In the genomic region with DNA sequence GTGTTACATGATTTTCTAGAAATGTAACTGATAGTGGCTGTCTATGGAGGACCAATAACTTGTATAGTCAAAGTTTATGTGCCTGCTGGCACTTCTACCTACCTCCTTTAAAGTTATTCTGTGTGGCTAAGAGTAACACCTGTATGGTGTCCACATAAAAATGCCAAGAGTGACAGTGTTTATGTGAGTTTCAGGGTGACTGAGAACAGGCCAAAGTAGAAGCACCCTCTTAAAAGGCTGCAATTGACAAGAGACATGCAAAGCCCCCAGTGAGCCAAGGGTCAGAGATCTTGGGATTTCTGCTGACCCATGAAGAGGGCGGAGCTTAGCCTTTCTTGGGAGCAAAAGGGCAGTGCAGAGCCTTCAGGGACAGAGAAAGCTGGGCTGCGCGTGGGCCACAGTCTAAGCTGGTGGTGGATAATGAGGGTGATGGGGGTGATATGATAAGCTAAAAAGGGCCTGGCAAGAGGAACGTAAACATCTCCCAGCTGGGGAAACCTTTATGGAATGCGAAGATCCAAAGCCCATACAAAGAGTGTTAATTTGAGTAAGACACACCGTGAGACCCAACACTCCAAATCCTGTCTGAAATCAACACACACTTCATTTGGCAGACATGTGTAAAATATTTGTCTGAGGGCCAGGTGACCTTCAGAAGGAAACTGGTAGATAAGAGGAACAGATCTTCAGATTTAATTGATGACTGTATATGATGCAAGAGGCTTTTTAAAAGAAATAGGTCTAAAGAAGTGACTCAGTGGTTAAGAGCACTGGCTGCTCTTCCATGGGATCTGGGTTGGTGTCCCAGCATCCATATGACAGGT, we compare ENCODE assay signal across 14 mouse cellular contexts.
A peak's percentile ranks its signal among the peaks of the same experiment; 100 is the strongest.
DNase-seq lines count a peak whose midpoint lies in the region; ATAC-seq lines count a peak whose summit lies in the region.
"Had no signal": no experiment of that assay in that cellular context is flagged by ENCODE, and none has a peak within 500 bp of the region (broad histone marks: within the 10 kb centered on the region; RNA-seq: fewer than 3 reads in every experiment).

No protein-coding gene starts in this region.

- peaks cover 36% of the 10 kb centered on the region for H3K4me1 ChIP-seq in midbrain, embryonic 10.5 days
- H3K4me1 ChIP-seq in midbrain, embryonic 13.5 days (replicated peaks): peaks cover 5% of the 10 kb centered on the region; the same call in 1 of the 2 replicates

- no peaks in the 10 kb centered on the region for H3K27me3 ChIP-seq in midbrain, embryonic 10.5 days (ENCODE audit: low read depth, poor library complexity, severe bottlenecking)
- no peaks in the 10 kb centered on the region for H3K27me3 ChIP-seq in midbrain, embryonic 13.5 days
- H3K27me3 ChIP-seq: midbrain, embryonic 12.5 days had no signal

- peaks cover 15% of the 10 kb centered on the region; the same call in 1 of the 2 replicates for H3K9me3 ChIP-seq in midbrain, embryonic 10.5 days (replicated peaks)
- H3K9me3 ChIP-seq in midbrain, embryonic 13.5 days: peaks cover 4% of the 10 kb centered on the region; the same call in 1 of the 2 replicates
- H3K9me3 ChIP-seq: midbrain, embryonic 12.5 days had no signal

- H3K4me3 ChIP-seq in midbrain, embryonic 10.5 days: no peak overlapping the region
- no peak overlapping the region for H3K4me3 ChIP-seq in midbrain, embryonic 13.5 days (replicated peaks)
- H3K4me3 ChIP-seq: midbrain, embryonic 12.5 days had no signal

- peak; percentile 21 for DNase-seq in adrenal gland, adult 2 months
- DNase-seq in adrenal gland, adult 18-20 months (ENCODE audit: low spot score in 2 of 2): no peak
- peak; percentile 46 for DNase-seq in midbrain, embryonic 10.5 days (ENCODE audit: low spot score)
- peak; percentile 80 for DNase-seq in kidney, postnatal 14 days
- DNase-seq in yolk sac, embryonic 10.5 days (ENCODE audit: low spot score): peak; percentile 84
- no peak for DNase-seq in thymus, postnatal 25 days
- no peak for DNase-seq in cerebellum, postnatal 14 days
- DNase-seq: adrenal gland, postnatal 25 days; cerebellum, postnatal 36 days; gastrocnemius, postnatal 25 days; heart, postnatal 10 days had no signal

- H3K36me3 ChIP-seq in midbrain, embryonic 10.5 days: peaks cover 18% of the 10 kb centered on the region
- no peaks in the 10 kb centered on the region for H3K36me3 ChIP-seq in midbrain, embryonic 13.5 days
- H3K36me3 ChIP-seq: midbrain, embryonic 12.5 days had no signal

- H3K9ac ChIP-seq in midbrain, embryonic 13.5 days (replicated peaks): no peak overlapping the region
- H3K9ac ChIP-seq: liver, embryonic 14.5 days; midbrain, embryonic 12.5 days had no signal

- ATAC-seq in midbrain, embryonic 13.5 days: no peak

- no peak overlapping the region for H3K4me2 ChIP-seq in midbrain, embryonic 13.5 days (replicated peaks)
- H3K4me2 ChIP-seq: midbrain, embryonic 12.5 days had no signal

- 17% methylated on average over 6 of the region's 6 CpGs for WGBS in midbrain, embryonic 10.5 days
- WGBS in midbrain, embryonic 13.5 days: 18% methylated on average over 6 of the region's 6 CpGs

- H3K27ac ChIP-seq in midbrain, embryonic 10.5 days (replicated peaks): peak overlapping the region; percentile 55
- no peak overlapping the region for H3K27ac ChIP-seq in midbrain, embryonic 13.5 days
- H3K27ac ChIP-seq: liver, embryonic 14.5 days; midbrain, embryonic 12.5 days had no signal

Comparison
In these comparisons a context has a peak if more than half of its experiments do, and no peak if none do; other contexts are left out.
1. DNase-seq: peak in adrenal gland, adult 2 months (single experiment), midbrain, embryonic 10.5 days (single experiment), kidney, postnatal 14 days (single experiment) and yolk sac, embryonic 10.5 days (single experiment); none in adrenal gland, adult 18-20 months (0 of 2), thymus, postnatal 25 days (single experiment) and cerebellum, postnatal 14 days (0 of 2).